Mouse (Mus musculus) lung, postnatal 0 days (tissue): ENCODE measurements around the gene C8g.

Experiments used
- CTCF ChIP-seq: IDR thresholded peaks from 2 replicates; pipeline ENCODE4 v1.5.1; 2016; ENCODE audit warnings: antibody characterized with exemption, mild to moderate bottlenecking
- EP300 ChIP-seq: IDR thresholded peaks from 2 replicates; pipeline ENCODE4 v1.6.1; 2016; ENCODE audit warnings: antibody characterized with exemption, mild to moderate bottlenecking, control low read depth

DNA sequence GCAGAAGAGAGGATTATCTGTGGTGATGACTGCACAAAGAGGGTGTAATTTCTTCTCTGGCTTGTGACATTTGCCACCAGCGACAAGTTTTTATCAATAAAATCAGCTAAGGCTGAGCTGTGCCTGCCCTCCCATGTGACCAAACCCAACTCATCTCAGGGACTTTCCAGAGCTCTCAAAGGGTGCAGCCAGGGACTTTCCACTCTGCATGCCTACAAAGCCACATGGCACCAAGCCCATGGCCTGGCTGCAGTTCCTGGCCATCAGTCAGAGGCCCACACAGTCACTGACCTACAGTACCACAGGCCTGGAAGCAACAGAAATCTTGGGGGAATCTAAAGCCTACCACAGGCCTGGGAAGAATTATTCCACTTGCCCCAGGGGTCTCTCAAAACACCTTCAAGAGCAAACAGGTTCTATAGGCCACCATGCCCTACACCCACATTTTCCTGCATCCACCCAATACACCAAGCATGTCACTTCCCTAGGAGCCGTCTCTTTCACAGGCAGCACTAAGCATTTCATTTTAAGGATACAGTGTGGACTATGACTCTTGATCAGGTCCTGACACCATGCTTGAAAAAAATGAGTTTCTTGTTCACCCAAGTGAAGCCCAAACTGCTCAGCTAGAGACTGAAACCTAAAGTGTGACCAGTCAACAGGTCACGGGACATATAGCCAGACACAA is 32.8 kb upstream of the C8g start:
- TF ChIP-seq CTCF = no peak
- TF ChIP-seq EP300 = no peak
